Mouse (Mus musculus): Measurements from ENCODE around the gene Syna. TPM values are rescaled to one million over a fixed set of nuclear protein-coding genes. Genes with fewer than 3 reads are reported as not detected.

Gene Syna
- polyA plus RNA-seq, 1 experiment from 2014 or later = 0.17 TPM

- ATAC-seq (ENCODE audit: insufficient number of reproducible peaks, low FRiP score, low TSS enrichment, low read depth) = no peak
- 95% methylated on average over 2 of the region's 2 CpGs for WGBS
- no peak overlapping the region for H3K9ac ChIP-seq
- no peaks in the 10 kb centered on the region for H3K27me3 ChIP-seq
- no peak overlapping the region for H3K27ac ChIP-seq
- no peak overlapping the region for H3K4me2 ChIP-seq
- H3K36me3 ChIP-seq = no peaks in the 10 kb centered on the region
- H3K4me1 ChIP-seq = peaks cover 5% of the 10 kb centered on the region; the same call in 1 of the 2 replicates
- no peak overlapping the region for H3K4me3 ChIP-seq
- no peaks in the 10 kb centered on the region for H3K9me3 ChIP-seq
Observed at GRCm38 (mm10) chr5:134564272-134564671, 4.3 kb upstream of the Syna start.

GRCm38 (mm10) chr5:134560450-134561171 lies 640 bp upstream of the Syna start:
- H3K4me3 ChIP-seq = no peak overlapping the region
- H3K27me3 ChIP-seq = no peaks in the 10 kb centered on the region
- WGBS = 79% methylated on average over 16 of the region's 16 CpGs
- no peak overlapping the region for H3K9ac ChIP-seq
- peaks cover 5% of the 10 kb centered on the region for H3K4me1 ChIP-seq
- H3K27ac ChIP-seq = no peak overlapping the region
- H3K9me3 ChIP-seq = no peaks in the 10 kb centered on the region
- no peaks in the 10 kb centered on the region for H3K36me3 ChIP-seq
- no peak overlapping the region for H3K4me2 ChIP-seq
- no peak for ATAC-seq (ENCODE audit: insufficient number of reproducible peaks, low FRiP score, low TSS enrichment, low read depth)

- Histone ChIP-seq H3K9ac (no peak overlapping the region; the same call in 1 of the 2 replicates), H3K27me3 (no peaks in the 10 kb centered on the region), H3K9me3 (no peaks in the 10 kb centered on the region), H3K4me3 (no peak overlapping the region), H3K4me1 (peaks cover 30% of the 10 kb centered on the region), H3K27ac (peak overlapping the region; percentile 63), H3K4me2 (peak overlapping the region; percentile 34), H3K36me3 (no peaks in the 10 kb centered on the region)
- ATAC-seq (ENCODE audit: insufficient number of reproducible peaks, low FRiP score, low TSS enrichment, low read depth) = no peak
- WGBS = 10% methylated on average over 20 of the region's 20 CpGs
Observed at GRCm38 (mm10) chr5:134555463-134556164, 4.4 kb downstream of the Syna start.

DNA sequence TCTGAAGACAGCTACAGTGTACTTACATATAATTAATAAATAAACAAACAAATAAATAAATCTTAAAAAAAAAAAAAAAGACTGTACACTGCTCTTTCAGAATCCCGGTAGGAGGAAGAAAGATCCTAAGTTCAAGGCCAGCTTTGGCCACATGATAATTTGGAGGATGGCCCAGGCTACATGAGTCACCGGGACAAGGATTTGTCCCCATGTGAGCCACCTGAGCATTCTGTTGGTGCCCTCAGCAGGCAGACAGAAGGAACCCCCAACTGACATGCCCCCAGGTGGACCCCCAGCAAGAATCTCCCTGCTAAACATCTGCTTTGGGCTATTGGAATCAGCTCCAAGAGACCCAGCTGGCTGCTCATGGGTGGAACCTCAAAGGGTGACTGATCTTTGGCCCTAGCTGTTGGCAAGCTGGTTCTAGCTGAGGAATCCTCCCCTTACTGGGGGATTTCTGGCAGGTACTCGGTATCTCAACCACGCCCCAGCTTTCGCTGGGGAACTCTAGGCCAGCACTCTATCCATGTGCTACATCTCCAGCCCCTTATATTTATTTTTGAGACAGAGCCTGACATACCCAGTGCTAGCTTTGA lies 5.9 kb downstream of the Syna start:
- Histone ChIP-seq H3K36me3 (no peaks in the 10 kb centered on the region), H3K27me3 (no peaks in the 10 kb centered on the region), H3K4me3 (no peak overlapping the region), H3K9me3 (no peaks in the 10 kb centered on the region), H3K4me1 (peaks cover 38% of the 10 kb centered on the region), H3K9ac (no peak overlapping the region), H3K4me2 (no peak overlapping the region), H3K27ac (no peak overlapping the region)
- WGBS = 77% methylated on average over 5 of the region's 5 CpGs
- no peak for ATAC-seq (ENCODE audit: insufficient number of reproducible peaks, low FRiP score, low TSS enrichment, low read depth)

GRCm38 (mm10) chr5:134552110-134552972 lies 7.6 kb downstream of the Syna start, which contains the start of gene Clip2:
Clip2 (minus strand) TSS chr5:134552434.
- no peaks in the 10 kb centered on the region for H3K27me3 ChIP-seq
- H3K4me2 ChIP-seq = peak within 1 kb of the TSS; percentile 90
- 1% methylated on average over 58 of the region's 61 CpGs for WGBS
- H3K9me3 ChIP-seq = no peaks in the 10 kb centered on the region
- H3K9ac ChIP-seq = peak within 1 kb of the TSS; percentile 87
- H3K4me1 ChIP-seq = peaks cover 38% of the 10 kb centered on the region
- peak within 1 kb of the TSS; percentile 96 for H3K27ac ChIP-seq
- peak; percentile 94 for ATAC-seq (ENCODE audit: insufficient number of reproducible peaks, low FRiP score, low TSS enrichment, low read depth)
- H3K4me3 ChIP-seq = peak within 1 kb of the TSS; percentile 82
- H3K36me3 ChIP-seq = no peaks in the 10 kb centered on the region

DNA sequence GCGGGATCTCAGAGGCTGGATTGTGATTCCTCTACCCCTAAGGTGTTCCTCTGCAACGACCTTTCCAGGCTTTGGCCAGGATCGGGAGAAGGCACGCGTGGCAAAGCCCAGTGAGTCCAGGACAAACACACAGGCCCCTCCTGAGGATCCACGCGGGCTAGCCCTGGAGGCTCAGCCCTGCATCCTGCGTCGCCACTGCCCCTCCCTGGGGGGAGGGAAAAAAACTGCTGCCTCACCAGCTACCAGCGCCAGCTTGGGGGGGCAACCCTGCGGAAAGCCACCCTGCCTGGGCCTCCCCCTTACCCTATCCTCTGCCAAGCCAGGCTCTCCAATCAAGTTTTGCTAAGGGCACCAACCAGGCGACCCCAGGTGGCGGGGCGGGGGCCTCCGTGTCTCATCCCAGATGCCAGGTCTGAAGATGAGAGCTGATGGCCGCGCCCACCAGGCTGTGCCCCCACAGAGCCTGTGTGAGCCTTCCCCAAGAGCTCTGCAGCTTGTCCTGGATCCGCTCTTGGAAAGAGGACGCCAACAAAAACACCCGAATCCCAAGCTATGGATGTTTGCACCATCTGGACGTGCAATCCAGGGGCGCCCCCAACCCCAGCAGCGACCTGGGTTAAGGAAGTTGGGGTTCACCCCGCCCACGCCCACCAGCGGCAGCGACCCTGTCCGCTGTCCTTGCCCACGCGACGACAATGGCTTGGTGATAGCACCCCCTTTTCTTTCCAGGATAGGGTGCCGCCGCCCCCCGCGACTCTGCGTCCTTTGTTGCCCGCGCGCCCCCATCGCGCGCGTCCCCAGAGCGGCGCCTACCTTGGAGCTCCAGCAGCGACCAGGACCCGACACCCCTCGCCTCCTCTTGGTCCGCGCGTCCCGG lies 8.5 kb downstream of the Syna start:
- no peaks in the 10 kb centered on the region for H3K27me3 ChIP-seq
- no peaks in the 10 kb centered on the region for H3K36me3 ChIP-seq
- peaks cover 41% of the 10 kb centered on the region for H3K4me1 ChIP-seq
- H3K4me2 ChIP-seq = peak overlapping the region; percentile 90
- WGBS = 1% methylated on average over 48 of the region's 52 CpGs
- H3K9ac ChIP-seq = peak overlapping the region; percentile 87
- H3K9me3 ChIP-seq = no peaks in the 10 kb centered on the region
- peak overlapping the region; percentile 82 for H3K4me3 ChIP-seq
- H3K27ac ChIP-seq = peak overlapping the region; percentile 96
- ATAC-seq (ENCODE audit: insufficient number of reproducible peaks, low FRiP score, low TSS enrichment, low read depth) = peak; percentile 11; the same call in 1 of the 2 replicates

GRCm38 (mm10) chr5:134550836-134551232 lies 9.1 kb downstream of the Syna start:
- 3% methylated on average over 6 of the region's 6 CpGs for WGBS
- no peaks in the 10 kb centered on the region for H3K9me3 ChIP-seq
- no peak for ATAC-seq (ENCODE audit: insufficient number of reproducible peaks, low FRiP score, low TSS enrichment, low read depth)
- H3K4me1 ChIP-seq = peaks cover 38% of the 10 kb centered on the region
- peak overlapping the region; percentile 87 for H3K9ac ChIP-seq
- no peaks in the 10 kb centered on the region for H3K27me3 ChIP-seq
- H3K36me3 ChIP-seq = no peaks in the 10 kb centered on the region
- H3K4me3 ChIP-seq = peak overlapping the region; percentile 82
- peak overlapping the region; percentile 90 for H3K4me2 ChIP-seq
- H3K27ac ChIP-seq = peak overlapping the region; percentile 96

DNA sequence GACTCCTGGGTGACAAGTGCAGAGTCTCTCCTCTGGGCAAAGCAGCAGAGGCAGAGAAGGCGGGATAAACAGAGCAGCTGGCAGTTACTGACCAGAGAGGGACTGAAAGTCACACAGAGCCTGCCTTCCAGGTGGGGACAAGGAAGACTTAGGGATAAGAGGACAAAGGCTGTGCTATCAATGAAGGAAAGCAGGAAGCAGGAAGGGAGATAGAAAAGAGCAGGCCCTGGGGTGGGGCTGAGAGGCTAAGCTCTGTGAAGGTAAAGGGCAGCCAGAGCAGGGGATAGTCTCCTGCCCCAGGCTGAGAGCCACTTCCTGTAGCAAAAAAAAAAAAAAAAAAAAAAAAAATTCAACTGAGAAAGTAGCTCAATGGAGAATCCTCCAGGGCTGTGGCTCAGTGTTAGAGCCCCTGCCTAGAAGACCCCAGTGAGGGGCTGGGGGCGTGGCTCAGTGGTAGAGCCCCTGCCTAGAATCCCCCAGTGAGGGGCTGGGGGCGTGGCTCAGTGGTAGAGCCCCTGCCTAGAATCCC lies 10.3 kb downstream of the Syna start:
- Histone ChIP-seq H3K4me1 (peaks cover 29% of the 10 kb centered on the region), H3K27ac (no peak overlapping the region), H3K36me3 (no peaks in the 10 kb centered on the region), H3K4me2 (no peak overlapping the region), H3K27me3 (no peaks in the 10 kb centered on the region), H3K9ac (no peak overlapping the region), H3K9me3 (no peaks in the 10 kb centered on the region), H3K4me3 (no peak overlapping the region)
- no peak for ATAC-seq (ENCODE audit: insufficient number of reproducible peaks, low FRiP score, low TSS enrichment, low read depth)
- WGBS = 97% methylated on average over 3 of the region's 3 CpGs

GRCm38 (mm10) chr5:134548306-134548705 lies 11.7 kb downstream of the Syna start:
- Histone ChIP-seq H3K36me3 (no peaks in the 10 kb centered on the region), H3K9ac (no peak overlapping the region)
- WGBS = 45% methylated on average over 5 of the region's 5 CpGs

DNA sequence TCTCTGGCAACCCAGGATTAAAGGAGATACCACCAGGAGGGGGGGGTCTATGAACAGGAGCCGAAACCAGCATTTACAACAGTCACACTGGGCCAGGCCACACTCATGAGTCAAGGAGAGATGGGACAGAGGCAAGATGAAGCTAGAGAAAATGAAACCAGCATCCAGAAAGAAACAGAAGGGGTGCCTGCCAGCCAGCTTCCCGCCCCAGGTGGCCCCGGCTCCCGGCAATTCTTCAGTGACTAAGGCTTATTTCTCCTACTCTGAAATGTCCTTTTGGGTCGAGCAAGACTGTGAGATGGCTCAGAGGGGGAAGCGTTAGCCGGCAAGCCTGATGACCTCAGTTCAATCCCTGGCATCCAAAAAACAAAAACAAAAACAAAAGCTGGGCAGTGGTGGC lies 13.2 kb downstream of the Syna start:
- WGBS = 83% methylated on average over 7 of the region's 7 CpGs
- no peak overlapping the region for H3K4me2 ChIP-seq
- H3K4me3 ChIP-seq = no peak overlapping the region
- no peaks in the 10 kb centered on the region for H3K27me3 ChIP-seq
- no peaks in the 10 kb centered on the region for H3K36me3 ChIP-seq
- no peaks in the 10 kb centered on the region for H3K9me3 ChIP-seq
- no peak overlapping the region for H3K9ac ChIP-seq
- no peak for ATAC-seq (ENCODE audit: insufficient number of reproducible peaks, low FRiP score, low TSS enrichment, low read depth)
- no peak overlapping the region for H3K27ac ChIP-seq
- H3K4me1 ChIP-seq = peaks cover 24% of the 10 kb centered on the region

More at GRCm38 (mm10) chr5:134548306-134548705, 11.7 kb downstream of the Syna start:
- H3K4me1 ChIP-seq = peaks cover 29% of the 10 kb centered on the region
- no peak overlapping the region for H3K27ac ChIP-seq
- ATAC-seq (ENCODE audit: insufficient number of reproducible peaks, low FRiP score, low TSS enrichment, low read depth) = no peak
- no peaks in the 10 kb centered on the region for H3K27me3 ChIP-seq
- no peak overlapping the region for H3K4me2 ChIP-seq
- H3K9me3 ChIP-seq = no peaks in the 10 kb centered on the region
- no peak overlapping the region for H3K4me3 ChIP-seq

Data from limb, embryonic 15.5 days (tissue).